Mouse (Mus musculus): Measurements from ENCODE around the gene C3. TPM values are rescaled to one million over a fixed set of nuclear protein-coding genes. Genes with fewer than 3 reads are reported as not detected.

Gene C3
- polyA plus RNA-seq, 1 experiment from 2014 or later, result 9.3 TPM

DNA sequence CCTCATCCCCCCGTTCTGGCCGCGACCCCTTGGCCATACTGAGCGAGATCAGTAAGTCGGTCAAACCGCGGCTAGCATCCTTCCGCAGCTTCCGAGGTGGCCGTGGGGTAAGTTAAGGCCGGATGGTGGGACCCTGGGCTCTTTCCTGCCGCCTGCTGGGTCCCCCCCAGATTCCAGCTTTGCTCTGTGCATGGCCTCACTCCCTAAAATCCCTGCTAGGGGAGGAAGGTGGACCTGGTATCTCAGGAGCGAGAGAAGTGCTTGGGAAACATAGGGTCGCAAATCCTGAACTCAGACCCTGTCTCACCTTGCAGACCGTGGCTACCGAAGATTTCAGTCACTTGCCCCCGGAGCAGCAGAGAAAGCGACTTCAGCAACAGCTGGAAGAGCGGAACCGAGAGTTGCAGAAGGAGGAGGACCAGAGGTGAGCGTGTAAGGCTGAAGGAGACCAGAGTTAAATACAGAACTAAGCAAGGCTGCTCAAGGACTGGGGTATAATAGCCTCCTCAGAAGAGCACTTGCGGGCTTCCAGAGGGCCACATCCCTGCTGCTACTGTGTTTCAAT is 29.1 kb upstream of the C3 start:
- DNase-seq (ENCODE audit: low spot score), result no peak
- TF ChIP-seq CTCF (IDR thresholded peaks at IDR 0.05; ENCODE audit: low read depth) (no peak), EP300 (optimal IDR thresholded peaks at IDR 0.05) (no peak)
- no peak overlapping the region for H3K4me3 ChIP-seq (ENCODE audit: low read depth, low read length)
- no peak overlapping the region for H3K9ac ChIP-seq (ENCODE audit: low read length)
- no peak for ATAC-seq (ENCODE audit: low FRiP score, low TSS enrichment)
- no peaks in the 10 kb centered on the region for H3K4me1 ChIP-seq (replicated peaks; ENCODE audit: control insufficient read depth, insufficient read depth)
- H3K27ac ChIP-seq (replicated peaks), result no peak overlapping the region
- 93% methylated on average over 22 of the region's 22 CpGs for WGBS
- H3K36me3 ChIP-seq (ENCODE audit: control insufficient read depth, insufficient read depth, low read length), result peaks cover 33% of the 10 kb centered on the region
- H3K4me2 ChIP-seq (replicated peaks; ENCODE audit: low read depth), result no peak overlapping the region
- H3K27me3 ChIP-seq (ENCODE audit: control insufficient read depth, insufficient read depth, low read length), result no peaks in the 10 kb centered on the region
- H3K9me3 ChIP-seq (ENCODE audit: control insufficient read depth, low read length), result no peaks in the 10 kb centered on the region

DNA sequence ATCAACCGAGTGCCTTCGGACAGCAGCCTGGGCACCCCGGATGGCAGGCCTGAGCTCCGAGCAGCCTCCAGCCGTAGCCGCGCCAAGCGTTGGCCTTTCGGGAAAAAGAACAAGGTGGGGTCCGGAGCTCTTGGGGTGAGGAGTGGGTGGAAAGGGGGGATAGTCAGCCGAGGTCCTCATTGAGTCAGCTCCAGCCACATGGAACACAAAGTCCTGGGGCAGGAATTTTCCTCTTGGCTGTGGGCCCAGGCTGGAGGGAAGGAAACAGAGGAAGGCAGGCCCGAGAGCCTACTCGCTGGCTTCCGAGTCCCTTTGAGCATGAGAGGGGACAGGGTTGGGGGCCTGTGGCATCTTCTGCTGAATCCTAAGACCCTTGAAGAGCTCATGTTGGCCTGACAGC is 27.4 kb upstream of the C3 start:
- H3K9ac ChIP-seq (ENCODE audit: low read length), result no peak overlapping the region
- peaks cover 25% of the 10 kb centered on the region for H3K36me3 ChIP-seq (ENCODE audit: control insufficient read depth, insufficient read depth, low read length)
- no peaks in the 10 kb centered on the region for H3K9me3 ChIP-seq (ENCODE audit: control insufficient read depth, low read length)
- WGBS, result 84% methylated on average over 14 of the region's 14 CpGs
- H3K4me1 ChIP-seq (replicated peaks; ENCODE audit: control insufficient read depth, insufficient read depth), result no peaks in the 10 kb centered on the region
- no peak overlapping the region for H3K4me2 ChIP-seq (replicated peaks; ENCODE audit: low read depth)
- H3K27ac ChIP-seq (replicated peaks), result no peak overlapping the region
- H3K27me3 ChIP-seq (ENCODE audit: control insufficient read depth, insufficient read depth, low read length), result no peaks in the 10 kb centered on the region
- no peak for TF ChIP-seq EP300 (optimal IDR thresholded peaks at IDR 0.05)
- no peak for TF ChIP-seq CTCF (IDR thresholded peaks at IDR 0.05; ENCODE audit: low read depth)
- no peak for DNase-seq (ENCODE audit: low spot score)
- no peak for ATAC-seq (ENCODE audit: low FRiP score, low TSS enrichment)
- H3K4me3 ChIP-seq (ENCODE audit: low read depth, low read length), result no peak overlapping the region

DNA sequence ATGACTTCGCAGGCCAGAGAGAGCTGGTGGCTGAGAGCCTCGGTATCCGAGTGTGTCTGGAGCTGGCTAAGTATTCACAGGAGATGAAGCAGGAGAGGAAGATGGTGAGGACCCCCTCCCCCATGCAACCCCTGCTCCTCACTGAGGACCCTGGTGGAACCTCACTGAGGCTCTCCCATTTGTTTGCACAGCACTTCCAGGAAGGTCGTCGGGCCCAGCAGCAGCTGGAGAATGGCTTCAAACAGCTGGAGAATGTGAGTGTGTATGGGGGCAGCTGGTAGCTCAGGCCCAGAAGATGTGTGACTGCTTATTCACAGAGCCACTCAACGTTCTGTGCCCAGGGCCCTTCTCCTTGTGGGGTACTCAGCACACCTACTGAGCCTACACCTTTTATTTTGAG is 25.4 kb upstream of the C3 start:
- no peak overlapping the region for H3K27ac ChIP-seq (replicated peaks)
- H3K9me3 ChIP-seq (ENCODE audit: control insufficient read depth, low read length), result no peaks in the 10 kb centered on the region
- TF ChIP-seq CTCF (IDR thresholded peaks at IDR 0.05; ENCODE audit: low read depth), result no peak
- peaks cover 3% of the 10 kb centered on the region; the same call in 1 of the 2 replicates for H3K4me1 ChIP-seq (replicated peaks; ENCODE audit: control insufficient read depth, insufficient read depth)
- 53% methylated on average over 6 of the region's 6 CpGs for WGBS
- peaks cover 22% of the 10 kb centered on the region for H3K36me3 ChIP-seq (ENCODE audit: control insufficient read depth, insufficient read depth, low read length)
- no peak for ATAC-seq (ENCODE audit: low FRiP score, low TSS enrichment)
- H3K4me2 ChIP-seq (replicated peaks; ENCODE audit: low read depth), result no peak overlapping the region
- no peak overlapping the region for H3K4me3 ChIP-seq (ENCODE audit: low read depth, low read length)
- no peaks in the 10 kb centered on the region for H3K27me3 ChIP-seq (ENCODE audit: control insufficient read depth, insufficient read depth, low read length)
- H3K9ac ChIP-seq (ENCODE audit: low read length), result no peak overlapping the region; the same call in 1 of the 2 replicates
- no peak for DNase-seq (ENCODE audit: low spot score)

DNA sequence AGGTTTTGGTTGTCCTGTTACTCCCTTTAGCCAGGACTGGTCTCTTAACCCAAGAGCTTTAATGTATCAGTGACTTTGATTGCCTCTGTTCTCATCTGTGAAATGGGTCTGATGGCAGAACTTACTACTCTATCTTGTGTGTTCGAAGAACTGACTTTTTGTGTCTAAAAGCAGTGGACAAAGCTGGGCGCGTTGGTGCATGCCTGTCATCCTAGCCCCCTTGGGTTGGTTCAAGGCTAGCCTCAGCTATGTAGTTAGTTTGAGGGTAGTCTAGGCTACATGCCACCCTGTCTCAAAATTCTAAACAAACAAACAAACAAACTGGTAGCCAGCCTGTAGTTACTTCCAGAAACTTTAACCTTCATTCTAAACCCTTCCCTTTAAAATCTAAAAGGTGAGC is 23.5 kb upstream of the C3 start:
- Histone ChIP-seq H3K36me3 (ENCODE audit: control insufficient read depth, insufficient read depth, low read length) (peaks cover 19% of the 10 kb centered on the region), H3K9me3 (ENCODE audit: control insufficient read depth, low read length) (no peaks in the 10 kb centered on the region), H3K27ac (replicated peaks) (no peak overlapping the region), H3K4me2 (replicated peaks; ENCODE audit: low read depth) (peak overlapping the region; percentile 88), H3K27me3 (ENCODE audit: control insufficient read depth, insufficient read depth, low read length) (no peaks in the 10 kb centered on the region), H3K9ac (ENCODE audit: low read length) (no peak overlapping the region), H3K4me3 (ENCODE audit: low read depth, low read length) (no peak overlapping the region), H3K4me1 (replicated peaks; ENCODE audit: control insufficient read depth, insufficient read depth) (peaks cover 6% of the 10 kb centered on the region; the same call in 1 of the 2 replicates)
- DNase-seq (ENCODE audit: low spot score) (no peak), ATAC-seq (ENCODE audit: low FRiP score, low TSS enrichment) (no peak)
- WGBS, result 98% methylated on average over 3 of the region's 3 CpGs
- TF ChIP-seq CTCF (IDR thresholded peaks at IDR 0.05; ENCODE audit: low read depth) (no peak), EP300 (optimal IDR thresholded peaks at IDR 0.05) (no peak)

DNA sequence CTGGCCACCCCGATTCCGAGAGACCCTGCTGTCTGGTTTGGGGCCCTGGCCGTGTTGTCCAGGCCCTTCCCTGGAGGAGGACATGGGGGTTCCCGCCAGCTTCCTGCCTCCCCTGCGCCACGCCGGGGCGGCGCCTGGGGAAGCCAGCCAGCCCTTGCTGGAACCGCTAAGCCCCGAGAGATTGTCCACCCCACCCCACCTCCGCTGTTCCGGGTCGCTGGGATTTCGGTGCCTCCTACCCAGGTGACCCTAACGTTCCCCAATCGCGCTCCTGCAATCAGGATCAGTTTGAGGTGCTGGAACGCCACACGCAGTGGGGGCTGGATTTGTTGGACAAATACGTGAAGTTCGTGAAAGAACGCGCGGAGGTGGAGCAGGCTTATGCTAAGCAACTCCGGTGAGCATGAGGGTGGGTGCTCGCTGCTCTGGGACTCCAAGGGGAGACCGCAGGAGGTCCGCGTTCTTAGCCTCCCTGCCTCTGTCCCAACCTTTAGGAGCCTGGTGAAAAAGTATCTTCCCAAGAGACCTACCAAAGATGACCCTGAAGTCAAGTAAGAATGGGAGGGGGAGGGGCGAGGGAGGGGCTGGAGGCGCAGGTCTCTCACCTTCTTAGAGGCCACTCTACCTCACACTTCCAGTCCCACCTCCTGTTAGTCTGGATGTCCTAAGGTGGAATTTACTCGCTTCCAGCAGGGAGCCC is 22.7 kb upstream of the C3 start:
- peaks cover 6% of the 10 kb centered on the region; the same call in 1 of the 2 replicates for H3K4me1 ChIP-seq (replicated peaks; ENCODE audit: control insufficient read depth, insufficient read depth)
- no peaks in the 10 kb centered on the region for H3K9me3 ChIP-seq (ENCODE audit: control insufficient read depth, low read length)
- peak overlapping the region; percentile 87 for H3K27ac ChIP-seq (replicated peaks)
- ATAC-seq (ENCODE audit: low FRiP score, low TSS enrichment) (no peak), DNase-seq (ENCODE audit: low spot score) (peak; percentile 66)
- TF ChIP-seq EP300 (optimal IDR thresholded peaks at IDR 0.05) (no peak), CTCF (IDR thresholded peaks at IDR 0.05; ENCODE audit: low read depth) (no peak)
- no peaks in the 10 kb centered on the region for H3K27me3 ChIP-seq (ENCODE audit: control insufficient read depth, insufficient read depth, low read length)
- WGBS, result 2% methylated on average over 33 of the region's 33 CpGs
- H3K4me3 ChIP-seq (ENCODE audit: low read depth, low read length), result peak overlapping the region; percentile 78
- H3K4me2 ChIP-seq (replicated peaks; ENCODE audit: low read depth), result peak overlapping the region; percentile 88
- peak overlapping the region; percentile 67 for H3K9ac ChIP-seq (ENCODE audit: low read length)
- peaks cover 19% of the 10 kb centered on the region for H3K36me3 ChIP-seq (ENCODE audit: control insufficient read depth, insufficient read depth, low read length)

Measured in stomach, postnatal 0 days (tissue).